Mouse (Mus musculus) ES-E14 (cell line): ENCODE results near the gene Srd5a1. TPM values are rescaled to one million over a fixed set of nuclear protein-coding genes. Genes with fewer than 3 reads are reported as not detected.
A peak's percentile ranks its signal among the peaks of the same experiment; 100 is the strongest.

Source experiments
- DNase-seq: peaks from one replicate; pipeline ENCODE4 v3.0.0-alpha.2; 2013; ENCODE audit warnings: low read depth, low spot score
- H3K27ac ChIP-seq: 2 replicates; pipeline ENCODE4 v1.5.1; 2012; ENCODE audit warnings: low read depth, mild to moderate bottlenecking, low read length, moderate library complexity, mixed read lengths; ENCODE audit not compliant: poor library complexity, insufficient read depth, severe bottlenecking
- H3K36me3 ChIP-seq: 2 replicates; pipeline ENCODE4 v1.6.1; 2012; ENCODE audit warnings: mild to moderate bottlenecking, low read length, moderate library complexity, mixed read lengths; ENCODE audit not compliant: control insufficient read depth, poor library complexity, insufficient read depth, severe bottlenecking
- H3K4me1 ChIP-seq, 2 experiments: fragments of 150-350 bp in 1 of 2; sonication (generic) in 1 of 2; 2 replicates each; pipeline ENCODE4 v1.6.1; 2012; ENCODE audit warnings: low read length in 2 of 2, mild to moderate bottlenecking in 1 of 2, mixed read lengths in 1 of 2; ENCODE audit not compliant: control insufficient read depth in 2 of 2, insufficient read depth in 2 of 2, poor library complexity in 1 of 2
- H3K4me3 ChIP-seq, 2 experiments: fragments of 150-350 bp in 1 of 2; sonication (generic) in 1 of 2; 2 replicates each; pipeline ENCODE4 v1.5.1; 2012; ENCODE audit warnings: low read length in 2 of 2, low read depth in 1 of 2, mild to moderate bottlenecking in 1 of 2, mixed read lengths in 1 of 2; ENCODE audit not compliant: insufficient read depth in 1 of 2, poor library complexity in 1 of 2, severe bottlenecking in 1 of 2
- H3K9ac ChIP-seq: 2 replicates; pipeline ENCODE4 v1.6.1; 2012; ENCODE audit warnings: low read depth, mild to moderate bottlenecking, low read length, mixed read lengths; ENCODE audit not compliant: poor library complexity, insufficient read depth, severe bottlenecking
- H3K9me3 ChIP-seq: fragments of 150-350 bp; sonication (generic); 2 replicates; pipeline ENCODE4 v1.6.1; 2012; ENCODE audit warnings: low read depth, mild to moderate bottlenecking, low read length; ENCODE audit not compliant: control insufficient read depth, insufficient read depth
- CHD2 ChIP-seq: IDR thresholded peaks from 2 replicates; pipeline ENCODE4 v1.6.1; 2014; ENCODE audit warnings: mild to moderate bottlenecking, low read depth, low read length, inconsistent platforms
- HCFC1 ChIP-seq: IDR thresholded peaks from 2 replicates; pipeline ENCODE4 v1.6.1; 2012; ENCODE audit warnings: low read length, inconsistent platforms, borderline replicate concordance; ENCODE audit not compliant: insufficient read depth
- MAFK ChIP-seq: IDR thresholded peaks from 2 replicates; pipeline ENCODE4 v1.6.1; 2014; ENCODE audit warnings: mild to moderate bottlenecking, low read depth, low read length, inconsistent platforms; ENCODE audit not compliant: insufficient read depth
- ZC3H11A ChIP-seq: IDR thresholded peaks from 2 replicates; pipeline ENCODE4 v1.6.1; 2012; ENCODE audit warnings: low read depth, mild to moderate bottlenecking, inconsistent platforms, low read length, borderline replicate concordance
- ZNF384 ChIP-seq: IDR thresholded peaks from 2 replicates; pipeline ENCODE4 v1.6.1; 2012; ENCODE audit warnings: low read depth, low read length, inconsistent platforms
- in situ Hi-C, 2 experiments: fragments of 600-800 bp; cut with MboI; formaldehyde crosslinking; loops; one replicate each; pipeline ENCODE4 v1.15.1; 2025; ENCODE audit warnings: low sequenced_read_pairs in 2 of 2, inconsistent platforms in 1 of 2; ENCODE audit not compliant: unreplicated experiment in 2 of 2
- total RNA-seq: library from RNA; depleted of rRNA; stranded (reverse); fragments of 300-350 nt; gene quantifications from 2 replicates; pipeline ENCODE4 v1.2.3, GENCODE M21; 2012

Srd5a1 gene
- total RNA-seq, 1 experiment = 11.5 TPM

DNA sequence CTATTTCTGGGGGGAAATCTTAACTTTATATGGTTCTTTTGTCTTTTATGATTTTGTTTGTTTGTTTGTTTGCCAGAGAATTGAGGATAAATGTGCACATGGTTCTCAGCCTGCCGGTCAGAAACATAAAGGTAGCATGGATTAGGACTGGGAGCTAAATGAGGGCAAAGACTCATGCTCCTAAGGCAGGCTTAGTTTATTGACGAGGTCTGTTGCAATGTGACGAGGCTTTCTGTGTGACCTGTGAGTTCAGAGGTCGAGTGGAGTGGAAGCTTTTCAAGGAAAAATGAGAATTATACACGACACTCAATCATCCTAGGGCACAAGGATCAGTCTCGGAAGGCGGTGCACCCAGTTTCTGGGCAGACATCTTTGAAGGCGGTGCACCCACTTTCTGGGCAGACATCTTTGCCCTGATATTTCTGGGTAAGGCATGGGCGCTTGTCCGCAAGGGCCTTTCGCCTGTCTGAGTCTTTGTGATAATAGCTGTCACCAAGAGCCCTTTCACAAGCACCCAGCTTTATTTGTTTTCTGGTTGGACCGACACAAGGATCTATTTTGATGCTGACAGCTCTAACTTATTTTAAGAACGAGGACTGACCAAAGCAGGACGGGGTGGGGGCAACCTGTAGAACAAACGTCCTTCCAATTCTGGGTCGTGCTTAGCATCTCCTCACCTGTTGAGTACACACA lies 63.6 kb downstream of the Srd5a1 start:
- in situ Hi-C loops = loop anchor here in 1 of 2 experiments (10.0 kb wide), 1 partner anchor 107 kb away; no protein-coding TSS in a partner anchor
- H3K27ac ChIP-seq = no peak overlapping the region
- H3K4me1 ChIP-seq = peaks cover 0 to 5% of the 10 kb centered on the region in 2 experiments; a peak in 1 of 4 replicates
- H3K36me3 ChIP-seq = no peaks in the 10 kb centered on the region
- no peak for DNase-seq
- no peak overlapping the region for H3K4me3 ChIP-seq
- TF ChIP-seq MAFK (no peak), HCFC1 (no peak), ZNF384 (no peak), ZC3H11A (no peak), CHD2 (no peak)
- no peaks in the 10 kb centered on the region for H3K9me3 ChIP-seq
- H3K9ac ChIP-seq = no peak overlapping the region

GRCm38 (mm10) chr13:69545019-69545418 lies 66.2 kb downstream of the Srd5a1 start:
- Histone ChIP-seq H3K27ac (no peak overlapping the region), H3K4me3 (no peak overlapping the region), H3K36me3 (no peaks in the 10 kb centered on the region), H3K4me1 (peaks cover 0 to 5% of the 10 kb centered on the region in 2 experiments; a peak in 1 of 4 replicates), H3K9me3 (no peaks in the 10 kb centered on the region), H3K9ac (no peak overlapping the region)
- TF ChIP-seq ZC3H11A = peak; percentile 21; the same call in 1 of the 2 replicates
- TF ChIP-seq HCFC1 = no peak
- DNase-seq = peak; percentile 85
- in situ Hi-C loops = loop anchor here in 1 of 2 experiments (10.0 kb wide), 1 partner anchor 110 kb away; no protein-coding TSS in a partner anchor

DNA sequence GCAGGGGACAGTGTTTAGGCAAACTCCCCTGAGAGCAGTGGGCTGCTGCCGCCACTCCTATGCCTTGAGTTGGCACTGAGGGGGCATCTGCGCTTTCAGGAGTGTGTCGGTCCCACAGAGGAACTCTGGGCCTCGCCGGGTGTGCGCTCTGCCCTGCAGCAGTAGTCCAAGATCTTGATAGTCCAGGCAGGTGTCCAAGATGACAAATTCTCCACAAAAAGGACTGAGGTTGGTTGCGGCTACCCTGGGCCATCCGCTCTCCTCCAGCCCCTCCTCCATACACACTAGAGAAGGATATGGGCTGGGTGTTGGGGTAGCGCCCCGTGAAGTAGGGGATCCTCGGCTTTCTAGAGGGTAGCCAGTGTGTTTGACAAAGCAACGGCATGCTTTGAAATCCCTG lies 67.6 kb downstream of the Srd5a1 start:
- in situ Hi-C loops = loop anchor here in 1 of 2 experiments (10.0 kb wide), 1 partner anchor 111 kb away; no protein-coding TSS in a partner anchor
- Histone ChIP-seq H3K4me3 (no peak overlapping the region), H3K9me3 (no peaks in the 10 kb centered on the region), H3K36me3 (no peaks in the 10 kb centered on the region), H3K9ac (no peak overlapping the region), H3K27ac (no peak overlapping the region), H3K4me1 (peaks cover 0 to 7% of the 10 kb centered on the region in 2 experiments; a peak in 1 of 4 replicates)
- no peak for DNase-seq
- TF ChIP-seq CHD2 = no peak
- TF ChIP-seq ZC3H11A = no peak
- no peak for TF ChIP-seq ZNF384
- no peak for TF ChIP-seq MAFK
- TF ChIP-seq HCFC1 = no peak

DNA sequence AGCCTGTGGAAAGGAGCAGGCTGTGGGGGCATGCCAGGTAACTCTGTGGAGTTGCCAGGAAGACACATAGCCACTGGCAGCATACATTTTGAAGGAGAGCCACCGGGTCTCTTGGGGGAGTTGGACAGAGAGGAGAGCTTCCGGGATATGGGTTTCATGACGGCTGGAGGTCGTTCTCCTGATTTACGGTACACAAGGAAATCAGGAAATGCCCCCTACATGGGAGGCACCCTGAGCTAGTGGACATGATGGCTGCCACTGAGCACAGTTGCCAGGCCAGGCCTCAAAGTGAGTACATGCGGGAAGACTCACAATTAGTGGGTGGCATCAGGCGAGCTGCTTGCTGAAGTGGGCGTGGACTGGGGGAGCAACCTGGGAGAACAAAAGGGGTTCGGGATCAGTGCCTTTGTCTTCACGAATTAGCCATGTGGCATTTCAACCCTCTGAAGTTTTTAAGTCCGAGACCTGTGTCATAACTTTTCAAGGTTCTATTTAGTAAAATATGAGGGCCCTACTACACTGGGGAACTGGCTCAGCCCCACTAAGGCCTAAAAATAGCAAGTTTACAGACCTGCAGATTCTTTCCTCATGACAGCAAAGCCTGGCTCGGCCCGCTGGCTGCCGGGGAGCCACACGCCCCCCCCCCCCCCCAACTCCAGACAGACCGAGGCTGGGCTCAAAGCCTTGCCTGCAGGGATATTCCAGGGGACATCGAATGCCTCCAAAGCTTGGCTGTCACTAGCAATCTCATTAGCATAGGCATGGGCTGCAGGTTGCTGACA lies 68.5 kb downstream of the Srd5a1 start:
- H3K4me1 ChIP-seq = peaks cover 0 to 10% of the 10 kb centered on the region in 2 experiments; a peak in 1 of 4 replicates
- no peak for DNase-seq
- TF ChIP-seq ZC3H11A (no peak), ZNF384 (no peak), CHD2 (no peak), MAFK (no peak), HCFC1 (no peak)
- in situ Hi-C loops = loop anchor here in 1 of 2 experiments (10.0 kb wide), 1 partner anchor 112 kb away; no protein-coding TSS in a partner anchor
- no peak overlapping the region for H3K9ac ChIP-seq
- no peaks in the 10 kb centered on the region for H3K9me3 ChIP-seq
- no peak overlapping the region for H3K4me3 ChIP-seq
- no peak overlapping the region for H3K27ac ChIP-seq
- no peaks in the 10 kb centered on the region for H3K36me3 ChIP-seq
